Mouse (Mus musculus) forebrain, embryonic 10.5 days (tissue): ENCODE data around the gene Cerk. TPM values are rescaled to one million over a fixed set of nuclear protein-coding genes. Genes with fewer than 3 reads are reported as not detected.
"Not testable (repeated sequence)": the region's sequence is repeated elsewhere in the genome, so short reads cannot be mapped to it uniquely, and the experiment has no call there.

Experiments used
- DNase-seq: peaks from one replicate; pipeline ENCODE4 v3.0.0-alpha.2; 2017; ENCODE audit warnings: low spot score; ENCODE audit errors: extremely low spot score
- H3K27ac ChIP-seq: fragments of 300-500 bp; sonication (generic); 2 replicates; pipeline ENCODE4 v1.5.1; 2016; ENCODE audit warnings: mild to moderate bottlenecking
- H3K27me3 ChIP-seq: fragments of 300-500 bp; sonication (generic); 2 replicates; pipeline ENCODE4 v1.6.1; 2016; ENCODE audit warnings: mild to moderate bottlenecking; ENCODE audit not compliant: poor library complexity, severe bottlenecking
- H3K36me3 ChIP-seq: fragments of 300-500 bp; sonication (generic); replicated peaks from 2 replicates; pipeline ENCODE4 v1.6.1; 2016; ENCODE audit warnings: mild to moderate bottlenecking, moderate library complexity
- H3K4me1 ChIP-seq: fragments of 300-500 bp; sonication (generic); 2 replicates; pipeline ENCODE4 v1.6.1; 2016
- H3K4me3 ChIP-seq: fragments of 300-500 bp; sonication (generic); 2 replicates; pipeline ENCODE4 v1.5.1; 2016; ENCODE audit warnings: mild to moderate bottlenecking, moderate library complexity
- H3K9me3 ChIP-seq: fragments of 300-500 bp; sonication (generic); 2 replicates; pipeline ENCODE4 v1.6.1; 2016; ENCODE audit warnings: mild to moderate bottlenecking, moderate library complexity
- WGBS: fragments of 180-500 bp; shearing (Covaris S2); methylation state at CpG from one replicate; pipeline ENCODE4 v1.1.7; 2016; 5-methylcytosine and 5-hydroxymethylcytosine counted together
- polyA plus RNA-seq: library from polyadenylated mRNA; unstranded; fragments of >200 nt; fragmentation: Nextera tagmentation; extraction: Ambion mirVana; gene quantifications from 2 replicates; pipeline ENCODE4 v1.2.1, GENCODE M21; 2016

The Cerk gene
- polyA plus RNA-seq, 1 experiment from 2014 or later = 10.7 TPM

DNA sequence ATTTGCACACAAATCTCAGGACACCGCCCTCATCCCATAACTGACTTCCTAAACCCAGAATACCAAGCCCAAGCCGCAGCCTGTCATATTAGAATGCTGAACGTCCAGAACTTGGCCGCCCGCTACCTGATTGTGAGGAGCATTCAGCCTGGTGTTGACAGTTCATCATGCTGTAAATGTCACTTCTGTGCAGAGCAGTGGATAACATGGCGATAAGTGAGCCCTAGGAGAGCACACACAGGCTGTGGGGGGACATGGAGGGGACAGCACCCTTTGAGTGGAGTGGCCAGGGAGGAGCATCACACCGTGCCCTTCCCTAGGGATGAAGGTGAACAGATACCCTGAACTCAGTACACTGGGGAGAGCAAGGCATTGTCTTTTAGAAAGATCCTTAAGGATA is 76.7 kb downstream of the Cerk start:
- peaks cover 8% of the 10 kb centered on the region; the same call in 1 of the 2 replicates for H3K36me3 ChIP-seq
- no peak overlapping the region for H3K27ac ChIP-seq
- WGBS = 90% methylated on average over 7 of the region's 7 CpGs
- no peaks in the 10 kb centered on the region for H3K27me3 ChIP-seq
- peaks cover 66% of the 10 kb centered on the region for H3K4me1 ChIP-seq
- H3K4me3 ChIP-seq = no peak overlapping the region
- no peak for DNase-seq
- no peaks in the 10 kb centered on the region for H3K9me3 ChIP-seq

DNA sequence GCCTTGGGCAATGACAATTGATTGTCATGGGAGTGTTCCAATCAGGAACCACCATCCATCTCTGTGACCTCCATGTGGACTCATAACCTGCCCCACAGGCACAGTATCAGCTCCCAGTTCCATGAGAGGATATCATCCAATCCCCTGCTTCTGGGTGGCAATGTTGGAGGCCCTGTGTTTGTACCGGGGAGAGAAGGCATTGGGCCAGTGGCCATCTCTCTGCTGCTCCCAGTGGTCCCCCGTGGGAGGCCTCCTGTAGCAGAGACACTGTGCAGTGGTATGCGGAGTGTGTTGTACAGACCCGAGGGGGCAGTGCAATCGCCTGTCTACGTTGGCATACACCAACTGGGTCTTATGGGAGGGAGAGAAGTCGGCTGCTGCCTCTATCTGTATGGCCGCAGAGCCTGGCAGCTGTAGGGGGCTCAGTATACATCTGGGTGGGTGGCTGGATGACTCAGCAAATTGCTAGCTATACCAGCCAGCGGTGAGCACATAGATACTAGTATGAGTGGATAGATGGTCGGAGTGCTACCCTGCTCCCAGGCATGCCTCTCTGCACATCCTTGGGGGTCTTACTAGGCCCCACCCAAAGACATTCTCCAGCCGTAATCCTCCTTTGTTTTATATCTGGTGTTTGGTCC is 78.0 kb downstream of the Cerk start:
- Histone ChIP-seq H3K27ac (peak overlapping the region; percentile 45; the same call in 1 of the 2 replicates), H3K36me3 (peaks cover 20% of the 10 kb centered on the region), H3K9me3 (no peaks in the 10 kb centered on the region), H3K27me3 (no peaks in the 10 kb centered on the region), H3K4me3 (no peak overlapping the region), H3K4me1 (peaks cover 53% of the 10 kb centered on the region)
- no peak for DNase-seq
- WGBS = 83% methylated on average over 11 of the region's 11 CpGs

DNA sequence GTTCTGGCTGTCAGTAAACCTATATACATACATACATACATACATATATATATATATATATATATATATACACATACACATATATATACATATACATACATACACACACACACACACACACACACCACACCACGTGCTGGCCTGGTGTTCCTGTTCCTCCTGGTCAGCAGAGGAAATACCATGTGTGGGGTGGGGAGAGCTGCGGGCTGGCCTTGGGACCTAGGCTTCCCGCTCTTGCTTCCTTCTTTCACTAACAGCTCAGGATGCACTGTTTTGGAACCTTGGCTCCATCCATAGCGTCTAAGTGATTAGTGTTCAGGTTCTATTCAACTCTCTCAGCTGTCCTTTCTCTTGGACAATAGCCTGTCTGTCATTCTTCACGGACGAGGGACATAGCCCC is 80.2 kb downstream of the Cerk start:
- Histone ChIP-seq H3K36me3 (peaks cover 41% of the 10 kb centered on the region), H3K9me3 (no peaks in the 10 kb centered on the region), H3K27ac (no peak overlapping the region), H3K4me1 (peaks cover 31% of the 10 kb centered on the region), H3K4me3 (no peak overlapping the region), H3K27me3 (no peaks in the 10 kb centered on the region)
- 70% methylated on average over 6 of the region's 6 CpGs for WGBS
- DNase-seq = no peak

DNA sequence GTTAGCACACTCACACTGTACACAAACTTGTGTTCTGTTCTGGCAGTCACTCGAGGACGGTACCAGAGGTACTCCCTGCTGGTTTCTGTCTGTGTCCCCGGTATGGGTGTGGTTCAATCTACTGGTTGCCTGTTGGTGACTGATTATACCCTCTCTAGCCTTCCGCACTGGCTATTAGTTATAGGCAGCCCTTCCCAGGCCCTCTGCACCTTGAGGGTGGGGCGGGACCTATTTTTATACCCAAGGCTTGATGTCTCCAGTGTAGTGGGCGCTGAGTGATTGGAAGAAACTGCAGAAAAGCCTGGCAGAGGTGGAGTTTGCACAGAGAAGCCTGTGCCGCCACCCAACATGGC is 80.6 kb downstream of the Cerk start:
- WGBS = 92% methylated on average over 7 of the region's 7 CpGs
- Histone ChIP-seq H3K4me1 (peaks cover 27% of the 10 kb centered on the region), H3K9me3 (no peaks in the 10 kb centered on the region), H3K27ac (0 out of 2 replicates have a peak overlapping the region, but pooled peaks have one; percentile 40), H3K4me3 (no peak overlapping the region), H3K27me3 (no peaks in the 10 kb centered on the region), H3K36me3 (peaks cover 44% of the 10 kb centered on the region)
- no peak for DNase-seq

DNA sequence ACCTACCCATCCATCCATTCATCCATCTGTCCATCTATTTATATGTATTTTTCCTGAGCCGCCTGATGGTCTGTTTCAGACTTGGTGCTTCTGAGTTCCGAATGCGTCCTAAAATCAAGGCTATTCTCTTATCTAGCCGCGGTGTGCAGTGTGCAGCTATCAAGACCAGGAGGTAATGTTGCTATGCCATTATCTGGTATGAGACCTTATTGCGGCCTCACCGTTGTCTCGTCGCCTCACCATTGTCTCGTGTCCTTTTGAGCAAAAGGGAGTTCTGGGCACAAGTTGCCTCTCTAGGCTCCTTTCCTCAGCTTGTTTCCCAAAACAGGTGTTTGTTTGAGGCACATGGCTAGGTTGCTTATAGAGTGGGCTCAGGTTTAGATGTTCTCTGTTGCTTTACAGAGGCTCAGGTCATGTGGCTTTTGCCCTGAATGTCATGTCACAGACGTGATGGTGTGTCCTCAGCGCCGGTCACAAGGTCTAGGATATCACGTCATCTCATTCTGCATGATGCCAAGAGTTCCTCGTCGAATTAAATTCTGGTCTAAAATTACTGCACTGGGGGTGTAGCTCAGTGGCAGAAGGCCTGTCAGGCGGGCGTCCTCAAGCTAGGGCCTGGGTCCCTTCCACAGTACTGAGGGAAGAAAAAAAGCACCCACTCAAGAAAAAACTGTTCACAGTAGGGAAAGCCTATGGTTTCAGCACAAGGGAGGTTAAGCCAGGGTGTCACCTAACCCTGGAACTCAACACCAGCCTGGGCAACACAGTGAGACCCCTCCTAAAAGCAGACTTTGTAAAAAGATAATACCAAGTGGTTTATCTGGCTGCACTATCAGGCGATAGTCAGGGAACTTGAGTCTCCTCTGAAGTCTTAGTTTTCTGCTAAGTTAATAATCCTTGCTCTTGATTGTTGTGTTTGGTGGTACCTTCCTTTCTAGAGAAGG is 81.3 kb downstream of the Cerk start:
- H3K4me1 ChIP-seq = peaks cover 21% of the 10 kb centered on the region
- 95% methylated on average over 19 of the region's 19 CpGs for WGBS
- no peaks in the 10 kb centered on the region for H3K9me3 ChIP-seq
- no peaks in the 10 kb centered on the region for H3K27me3 ChIP-seq
- H3K27ac ChIP-seq = peak overlapping the region; percentile 40; the same call in 1 of the 2 replicates
- H3K36me3 ChIP-seq = peaks cover 45% of the 10 kb centered on the region
- no peak overlapping the region for H3K4me3 ChIP-seq
- no peak for DNase-seq

DNA sequence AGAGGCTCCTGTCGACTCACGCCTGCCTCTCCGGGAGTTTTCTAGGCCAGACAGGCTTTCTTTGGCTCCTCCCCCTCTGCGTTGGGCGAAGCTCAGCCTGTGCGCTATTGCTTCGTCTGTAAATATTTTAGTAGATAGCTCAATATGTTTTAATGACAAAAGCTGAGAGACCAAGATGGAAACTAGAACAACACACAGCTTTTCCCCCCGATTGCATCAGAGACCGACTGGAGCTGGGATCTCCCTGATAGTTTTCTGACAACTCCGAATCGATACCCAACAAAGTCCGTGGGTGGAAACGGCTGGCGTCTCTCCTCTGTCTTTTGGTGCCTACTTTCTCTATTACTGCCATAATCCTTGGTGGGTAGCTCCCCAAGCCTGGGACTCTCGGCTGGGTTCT is 83.6 kb downstream of the Cerk start:
- Histone ChIP-seq H3K27me3 (no peaks in the 10 kb centered on the region), H3K36me3 (peaks cover 52% of the 10 kb centered on the region), H3K4me3 (no peak overlapping the region), H3K4me1 (peaks cover 20% of the 10 kb centered on the region), H3K27ac (no peak overlapping the region), H3K9me3 (no peaks in the 10 kb centered on the region)
- 95% methylated on average over 15 of the region's 15 CpGs for WGBS
- no peak for DNase-seq

DNA sequence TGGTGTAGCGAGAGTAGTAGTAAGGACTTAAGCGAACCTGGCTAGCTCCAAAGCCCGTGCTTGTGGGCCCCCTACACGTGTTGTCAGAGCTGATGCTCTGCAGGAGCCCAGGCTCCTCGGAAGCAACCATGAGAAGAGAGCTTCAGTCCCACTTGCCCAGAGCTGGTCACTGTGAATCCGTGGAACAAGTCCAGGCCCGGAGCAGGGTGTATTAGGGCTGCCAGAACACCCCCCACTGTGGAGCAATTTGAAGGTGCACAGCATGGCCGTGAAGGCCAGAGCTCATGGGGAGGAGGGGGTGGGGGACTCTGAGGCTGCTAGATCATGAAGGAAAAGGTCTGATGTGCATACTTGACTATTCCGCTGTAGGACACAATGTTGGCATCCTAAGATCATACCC is 84.4 kb downstream of the Cerk start:
- no peak for DNase-seq
- Histone ChIP-seq H3K27ac (no peak overlapping the region), H3K4me1 (peaks cover 15% of the 10 kb centered on the region), H3K36me3 (peaks cover 52% of the 10 kb centered on the region), H3K9me3 (no peaks in the 10 kb centered on the region), H3K27me3 (no peaks in the 10 kb centered on the region), H3K4me3 (no peak overlapping the region)
- 90% methylated on average over 9 of the region's 9 CpGs for WGBS

DNA sequence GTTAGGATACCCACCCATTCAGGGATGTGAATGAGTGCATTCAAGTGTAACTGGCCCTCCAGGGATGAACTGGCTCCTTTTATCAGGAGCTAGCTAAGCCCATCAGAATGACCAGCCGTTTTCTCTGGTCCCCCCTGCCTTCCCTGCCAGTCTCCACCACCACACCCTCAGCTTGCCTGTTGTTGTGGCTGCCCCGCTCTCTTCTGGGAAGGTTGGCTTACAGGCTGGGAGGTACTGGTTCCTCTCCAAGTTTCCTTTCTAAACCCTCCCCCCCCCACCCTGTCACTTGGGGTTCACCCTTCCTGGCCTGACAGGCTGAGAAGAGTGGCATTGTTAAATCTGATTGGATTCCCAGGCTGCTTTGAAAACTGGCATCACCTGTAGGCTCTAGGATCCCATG is 88.1 kb downstream of the Cerk start:
- WGBS = 37% methylated on average over 2 of the region's 2 CpGs
- H3K9me3 ChIP-seq = no peaks in the 10 kb centered on the region
- H3K27me3 ChIP-seq = no peaks in the 10 kb centered on the region
- peaks cover 6% of the 10 kb centered on the region for H3K4me1 ChIP-seq
- peaks cover 55% of the 10 kb centered on the region for H3K36me3 ChIP-seq
- peak overlapping the region; percentile 58; the same call in 1 of the 2 replicates for H3K27ac ChIP-seq
- no peak for DNase-seq
- no peak overlapping the region for H3K4me3 ChIP-seq

- DNase-seq, H3K27me3 ChIP-seq, H3K4me1 ChIP-seq, H3K4me3 ChIP-seq, H3K9me3 ChIP-seq: not testable (repeated sequence)
- H3K27ac ChIP-seq = peak overlapping the region; percentile 35; the same call in 1 of the 2 replicates
- H3K36me3 ChIP-seq = peaks cover 55% of the 10 kb centered on the region
- WGBS = 96% methylated on average over 5 of the region's 5 CpGs
Observed at GRCm38 (mm10) chr15:86096604-86097020, 89.3 kb downstream of the Cerk start.

DNA sequence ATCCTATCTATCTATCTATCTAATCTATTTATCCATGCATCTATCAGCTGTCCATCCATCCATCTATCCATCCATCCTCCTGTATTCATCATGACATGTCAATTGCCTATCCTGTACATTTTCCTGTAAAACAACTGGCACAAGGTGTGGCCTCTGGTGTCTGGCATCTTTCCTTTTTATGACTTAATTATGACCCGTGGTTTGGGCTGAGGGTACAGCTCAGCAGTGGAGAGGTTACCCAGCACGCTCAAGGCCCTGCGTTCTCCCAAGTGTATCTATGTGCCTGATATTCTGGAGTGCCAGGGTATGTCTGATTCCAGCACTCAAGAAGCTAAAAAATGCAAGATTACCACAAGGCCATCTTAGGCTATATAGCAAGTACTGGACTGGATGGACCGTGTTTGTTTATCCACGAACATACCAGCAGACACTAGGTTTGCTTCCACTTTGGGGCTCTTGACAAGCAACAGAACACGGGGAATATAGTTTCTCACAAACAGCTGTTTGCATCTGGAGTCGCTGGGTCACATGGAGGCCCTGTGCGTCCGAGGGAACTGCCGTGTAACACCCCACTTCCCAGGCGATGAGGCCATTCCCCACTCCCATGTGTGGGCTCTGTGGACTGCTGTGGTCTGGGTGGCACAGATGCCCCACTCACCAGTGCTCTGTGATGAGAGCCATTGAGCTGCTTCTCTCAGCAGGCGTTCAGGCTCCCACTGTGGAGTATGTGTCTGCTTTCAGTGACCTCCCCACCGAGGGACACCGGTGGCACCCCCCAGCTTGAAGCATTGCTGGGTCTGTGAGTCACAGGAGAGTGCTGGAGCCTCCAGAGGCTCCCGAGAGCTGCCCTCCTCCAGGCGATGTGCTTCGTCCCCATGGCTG is 90.0 kb downstream of the Cerk start:
- peaks cover 54% of the 10 kb centered on the region for H3K36me3 ChIP-seq
- H3K27ac ChIP-seq = peak overlapping the region; percentile 35; the same call in 1 of the 2 replicates
- H3K4me3 ChIP-seq = no peak overlapping the region
- H3K9me3 ChIP-seq = no peaks in the 10 kb centered on the region
- 92% methylated on average over 17 of the region's 17 CpGs for WGBS
- H3K27me3 ChIP-seq = no peaks in the 10 kb centered on the region
- peaks cover 8% of the 10 kb centered on the region for H3K4me1 ChIP-seq
- no peak for DNase-seq

GRCm38 (mm10) chr15:86094324-86095121 is 91.4 kb downstream of the Cerk start:
- H3K27ac ChIP-seq = no peak overlapping the region
- no peak for DNase-seq
- H3K4me3 ChIP-seq = no peak overlapping the region
- H3K27me3 ChIP-seq = no peaks in the 10 kb centered on the region
- WGBS = 82% methylated on average over 10 of the region's 10 CpGs
- peaks cover 47% of the 10 kb centered on the region for H3K36me3 ChIP-seq
- no peaks in the 10 kb centered on the region for H3K9me3 ChIP-seq
- peaks cover 21% of the 10 kb centered on the region for H3K4me1 ChIP-seq

DNA sequence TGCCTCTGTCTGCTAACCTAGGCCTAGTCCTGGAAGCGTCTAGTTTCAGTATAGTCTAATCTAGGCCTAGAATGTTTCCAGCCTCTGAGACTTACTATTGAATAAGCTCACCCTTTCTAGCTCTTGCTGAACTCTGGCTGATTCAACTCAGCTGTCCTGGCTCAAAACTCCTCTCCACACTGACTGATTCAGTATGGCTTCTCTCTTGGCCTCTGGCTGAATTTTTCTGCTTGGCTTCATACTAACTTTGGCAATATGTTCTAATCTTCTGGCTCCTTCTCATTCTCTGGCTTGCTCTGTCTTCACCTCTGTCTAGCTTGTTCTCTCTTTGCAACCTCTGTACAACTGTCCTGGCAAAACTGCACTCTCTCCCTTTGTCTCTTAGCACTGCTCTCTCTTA is 92.7 kb downstream of the Cerk start:
- Histone ChIP-seq H3K4me3 (no peak overlapping the region), H3K27ac (no peak overlapping the region), H3K9me3 (no peaks in the 10 kb centered on the region), H3K4me1 (peaks cover 32% of the 10 kb centered on the region), H3K36me3 (peaks cover 39% of the 10 kb centered on the region), H3K27me3 (no peaks in the 10 kb centered on the region)
- WGBS = 81% methylated on average over 1 of the region's 1 CpGs
- DNase-seq = no peak
